ENCODE assay signal across 21 mouse cellular contexts in genomic region chr3:14893700-14894099, GRCm38 (mm10). TPM values are rescaled to one million over a fixed set of nuclear protein-coding genes. Genes with fewer than 3 reads are reported as not detected.
DNase-seq lines count a peak whose midpoint lies in the region; ATAC-seq and TF ChIP-seq lines count a peak whose summit lies in the region.
"Had no signal": no experiment of that assay in that cellular context is flagged by ENCODE, and none has a peak within 500 bp of the region (broad histone marks: within the 10 kb centered on the region; RNA-seq: fewer than 3 reads in every experiment).

No protein-coding gene starts in this region.

- H3K36me3 ChIP-seq in lung, postnatal 0 days (ENCODE audit: insufficient read depth, low read length) = peaks cover 5% of the 10 kb centered on the region; the same call in 1 of the 2 replicates
- H3K36me3 ChIP-seq in forebrain, embryonic 15.5 days = no peaks in the 10 kb centered on the region
- H3K36me3 ChIP-seq: embryonic facial prominence, embryonic 12.5 days; hindbrain, embryonic 10.5 days; intestine, embryonic 15.5 days had no signal

- no peak overlapping the region for H3K9ac ChIP-seq in lung, postnatal 0 days (replicated peaks; ENCODE audit: low read depth)
- no peak overlapping the region for H3K9ac ChIP-seq in forebrain, embryonic 15.5 days (replicated peaks)
- H3K9ac ChIP-seq: embryonic facial prominence, embryonic 12.5 days; forebrain, embryonic 13.5 days; hindbrain, embryonic 14.5 days; intestine, embryonic 15.5 days had no signal

- no peak for TF ChIP-seq CTCF in lung, postnatal 0 days (IDR thresholded peaks at IDR 0.05)

- H3K4me2 ChIP-seq in lung, postnatal 0 days (replicated peaks; ENCODE audit: low read depth, low read length) = no peak overlapping the region
- H3K4me2 ChIP-seq in forebrain, embryonic 15.5 days (replicated peaks) = no peak overlapping the region
- H3K4me2 ChIP-seq: embryonic facial prominence, embryonic 12.5 days; forebrain, embryonic 13.5 days; hindbrain, embryonic 14.5 days; intestine, embryonic 15.5 days had no signal

- H3K9me3 ChIP-seq in lung, postnatal 0 days (ENCODE audit: low read length) = no peaks in the 10 kb centered on the region
- no peaks in the 10 kb centered on the region for H3K9me3 ChIP-seq in forebrain, embryonic 15.5 days
- H3K9me3 ChIP-seq: embryonic facial prominence, embryonic 12.5 days; forebrain, embryonic 13.5 days; heart, embryonic 10.5 days; hindbrain, embryonic 10.5 days; intestine, embryonic 15.5 days had no signal

- no peak overlapping the region for H3K4me3 ChIP-seq in lung, postnatal 0 days (ENCODE audit: low read depth, low read length)
- H3K4me3 ChIP-seq in forebrain, embryonic 15.5 days = no peak overlapping the region
- H3K4me3 ChIP-seq: embryonic facial prominence, embryonic 12.5 days; forebrain, embryonic 13.5 days; heart, embryonic 10.5 days; hindbrain, embryonic 10.5 days; intestine, embryonic 15.5 days had no signal

- ATAC-seq in lung, postnatal 0 days = peak; percentile 21; the same call in 1 of the 2 replicates
- peak; percentile 37 for ATAC-seq in common myeloid progenitor, adult 5-6 weeks (replicated peaks; ENCODE audit: low read depth, poor library complexity, severe bottlenecking)
- ATAC-seq in monocyte, adult 5-6 weeks (replicated peaks; ENCODE audit: insufficient number of reproducible peaks, low FRiP score, low TSS enrichment, poor library complexity, severe bottlenecking) = peak; percentile 63; the same call in 1 of the 2 replicates
- no peak for ATAC-seq in forebrain, embryonic 15.5 days (replicated peaks)
- ATAC-seq: forebrain, embryonic 13.5 days; intestine, embryonic 15.5 days; Patski had no signal

- no peak for TF ChIP-seq EP300 in lung, postnatal 0 days (IDR thresholded peaks at IDR 0.05)

- no peaks in the 10 kb centered on the region for H3K27me3 ChIP-seq in lung, postnatal 0 days (replicated peaks; ENCODE audit: insufficient read depth, low read length)
- H3K27me3 ChIP-seq in forebrain, embryonic 15.5 days = no peaks in the 10 kb centered on the region
- H3K27me3 ChIP-seq: embryonic facial prominence, embryonic 12.5 days; forebrain, embryonic 13.5 days; intestine, embryonic 15.5 days; Patski had no signal

- no peak overlapping the region for H3K27ac ChIP-seq in lung, postnatal 0 days (ENCODE audit: low read length)
- no peak overlapping the region for H3K27ac ChIP-seq in forebrain, embryonic 15.5 days (replicated peaks)
- H3K27ac ChIP-seq: embryonic facial prominence, embryonic 12.5 days; forebrain, embryonic 13.5 days; heart, embryonic 10.5 days; hindbrain, embryonic 10.5 days; hindbrain, embryonic 14.5 days; intestine, embryonic 15.5 days had no signal

- H3K4me1 ChIP-seq in lung, postnatal 0 days (ENCODE audit: insufficient read depth, low read depth, low read length) = peaks cover 8% of the 10 kb centered on the region; the same call in 1 of the 2 replicates
- H3K4me1 ChIP-seq in forebrain, embryonic 15.5 days = no peaks in the 10 kb centered on the region
- H3K4me1 ChIP-seq: embryonic facial prominence, embryonic 12.5 days; intestine, embryonic 15.5 days had no signal

- WGBS in lung, postnatal 0 days = 44% methylated on average over 5 of the region's 5 CpGs
- 76% methylated on average over 5 of the region's 5 CpGs for WGBS in forebrain, embryonic 15.5 days

- DNase-seq in lung, postnatal 0 days (ENCODE audit: low spot score) = peak; percentile 61
- DNase-seq in lung, postnatal 14 days = no peak
- no peak for DNase-seq in spleen, postnatal 36 days (ENCODE audit: low spot score in 2 of 2)
- no peak for DNase-seq in gastrocnemius, adult 18-20 months (ENCODE audit: low spot score)
- DNase-seq: adrenal gland, adult 8-10 months; adrenal gland, postnatal 36 days; cerebellum, adult 2 months; cerebellum, postnatal 14 days; gastrocnemius, postnatal 36 days; heart, adult 18-20 months; heart, postnatal 10 days had no signal

RNA-seq across cellular contexts. Expression of gene Car2, which starts 7.6 kb away (rescaled TPM):
- 358 and 359 TPM in 2 replicates for polyA plus RNA-seq in lung, postnatal 0 days (2015; fragmentation: Nextera tagmentation; extraction: Ambion mirVana)
- total RNA-seq in common myeloid progenitor, adult 5-6 weeks (2017) = 593 and 613 TPM in 2 replicates
- 64.7 to 78.1 TPM (median 74.3 TPM) in 3 replicates for total RNA-seq in monocyte, adult 5-6 weeks (2017)
- polyA plus RNA-seq in forebrain, embryonic 15.5 days (2015; fragmentation: Nextera tagmentation; extraction: Ambion mirVana) = 21.7 and 22.7 TPM in 2 replicates
- 10 to 100 TPM; 17.2 to 19.0 TPM for total RNA-seq in gastrocnemius, adult 18-20 months (2021)

RNA-seq across cellular contexts. Expression of gene Car3, which starts 30.4 kb away (rescaled TPM):
- 0.13 and 0.14 TPM in 2 replicates for polyA plus RNA-seq in lung, postnatal 0 days (2015; fragmentation: Nextera tagmentation; extraction: Ambion mirVana)
- 6.7 and 7.7 TPM in 2 replicates for total RNA-seq in common myeloid progenitor, adult 5-6 weeks (2017)
- not detected in 3 replicates for total RNA-seq in monocyte, adult 5-6 weeks (2017)
- polyA plus RNA-seq in forebrain, embryonic 15.5 days (2015; fragmentation: Nextera tagmentation; extraction: Ambion mirVana) = 1.1 and 2.1 TPM in 2 replicates
- total RNA-seq in gastrocnemius, adult 18-20 months (2021) = 1,000 to 10,000 TPM; 1,448 to 1,773 TPM

Comparison
In these comparisons a context has a peak if more than half of its experiments do, and no peak if none do; other contexts are left out.
1. RNA of gene Car3, which starts 30.4 kb away (total RNA-seq): 1,448 to 1,773 TPM in gastrocnemius, adult 18-20 months; 6.7 to 7.7 TPM in common myeloid progenitor, adult 5-6 weeks and not detected in monocyte, adult 5-6 weeks; every median in the first group is over 100 times any median in the second.